Mouse (Mus musculus): Measurements from ENCODE around the gene Vps25. TPM values are rescaled to one million over a fixed set of nuclear protein-coding genes. Genes with fewer than 3 reads are reported as not detected.

The Vps25 gene
- total and polyA plus RNA-seq, 3 experiments = 75.5 to 107 TPM; not detected in 1

DNA sequence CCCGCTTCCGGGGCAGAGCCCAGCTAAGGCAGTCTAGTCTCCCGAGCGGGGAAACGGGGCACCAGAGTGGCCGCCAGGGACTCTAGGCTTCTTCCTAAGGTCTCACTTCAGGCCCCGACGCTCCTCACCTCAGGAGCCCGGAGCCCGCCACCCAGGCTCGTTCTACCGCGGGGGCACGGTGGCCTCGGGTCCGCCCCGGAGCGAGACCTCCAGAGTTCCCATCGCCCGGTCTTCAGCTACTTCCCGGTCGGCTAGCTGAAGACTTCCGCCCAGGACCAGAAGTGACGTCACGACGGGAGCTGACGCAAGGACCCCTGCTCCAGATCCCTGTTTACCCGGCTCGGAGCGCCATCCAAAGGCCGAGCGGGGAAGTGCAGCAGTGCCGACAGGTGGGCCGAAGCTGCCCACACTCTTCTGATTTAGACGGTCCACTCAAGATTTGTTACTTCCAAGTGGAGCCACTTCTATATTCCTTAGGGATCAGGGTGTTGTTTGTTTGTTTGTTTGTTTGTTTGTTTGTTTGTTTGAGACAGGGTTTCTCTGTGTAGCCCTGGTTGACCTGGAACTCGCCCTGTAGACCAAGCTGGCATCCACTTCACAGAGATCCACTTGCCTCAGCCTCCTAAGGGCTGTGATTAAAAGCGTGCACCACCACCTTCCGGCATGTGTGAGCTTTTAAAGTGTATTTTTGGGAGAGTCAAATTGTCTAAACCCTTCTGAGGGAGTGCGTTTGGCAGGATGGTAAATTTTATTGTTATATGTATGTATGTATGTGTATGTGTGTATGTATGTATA is 48.7 kb downstream of the Vps25 start, which contains the start of gene Becn1:
TSS of gene Becn1 (minus strand) at position 283 of the 795 bp plus-strand sequence.
- Histone ChIP-seq H3K4me1 (ENCODE audit: control insufficient read depth in 1 of 2, insufficient read depth in 2 of 2, low read length in 2 of 2) (peaks cover 5 to 17% of the 10 kb centered on the region in 2 experiments), H3K27me3 (ENCODE audit: control insufficient read depth in 1 of 2, insufficient read depth in 2 of 2, low read length in 2 of 2) (no peaks in the 10 kb centered on the region), H3K9me3 (replicated peaks; ENCODE audit: insufficient read depth, low read length) (no peaks in the 10 kb centered on the region), H3K9ac (ENCODE audit: control insufficient read depth, low read depth, low read length, poor library complexity, severe bottlenecking) (peak within 1 kb of the TSS; percentile 84), H3K36me3 (ENCODE audit: control insufficient read depth in 1 of 2, insufficient read depth in 2 of 2, low read length in 2 of 2) (peaks cover 5 to 15% of the 10 kb centered on the region in 2 experiments), H3K79me2 (ENCODE audit: control insufficient read depth, insufficient read depth, low read length, poor library complexity) (peaks cover 29% of the 10 kb centered on the region), H3K27ac (ENCODE audit: control insufficient read depth, low read depth, low read length) (0 out of 2 replicates have a peak within 1 kb of the TSS, but pooled peaks have one; percentile 11), H3K4me3 (ENCODE audit: control insufficient read depth in 1 of 2, insufficient read depth in 1 of 2, low read depth in 2 of 2, low read length in 2 of 2) (peak within 1 kb of the TSS; percentile 80)
- peak; percentile 98 for DNase-seq (ENCODE audit: low read depth, low spot score)
- TF ChIP-seq ZMIZ1 (IDR thresholded peaks at IDR 0.05; ENCODE audit: low read depth, low read length) (peak; percentile 92), MYC (IDR thresholded peaks at IDR 0.05; ENCODE audit: low read depth, low read length) (no peak), UBTF (IDR thresholded peaks at IDR 0.05; ENCODE audit: borderline replicate concordance, insufficient read depth, low read depth, low read length) (no peak), RAD21 (IDR thresholded peaks at IDR 0.05; ENCODE audit: low read depth, low read length) (peak; percentile 85), ZNF384 (IDR thresholded peaks at IDR 0.05; ENCODE audit: low read depth, low read length) (peak; percentile 35; the same call in 1 of the 2 replicates), GABPA (IDR thresholded peaks at IDR 0.05; ENCODE audit: low read depth, low read length) (peak; percentile 63; the same call in 1 of the 2 replicates), CHD1 (IDR thresholded peaks at IDR 0.05; ENCODE audit: low read depth, low read length) (no peak), ZC3H11A (IDR thresholded peaks at IDR 0.05; ENCODE audit: low read depth, low read length) (peak; percentile 53), MAFK (IDR thresholded peaks at IDR 0.05; ENCODE audit: borderline replicate concordance, low read depth, low read length) (no peak), E2F4 (IDR thresholded peaks at IDR 0.05; ENCODE audit: borderline replicate concordance, low read depth, low read length) (no peak), POLR2AphosphoS5 (IDR thresholded peaks at IDR 0.05; ENCODE audit: borderline replicate concordance, low read depth, low read length) (no peak), MXI1 (IDR thresholded peaks at IDR 0.05; ENCODE audit: low read depth, low read length) (peak; percentile 82), MAZ (IDR thresholded peaks at IDR 0.05; ENCODE audit: low read depth, low read length) (peak; percentile 71; the same call in 1 of the 2 replicates), SIN3A (IDR thresholded peaks at IDR 0.05; ENCODE audit: low read length) (peak; percentile 93), ELF1 (IDR thresholded peaks at IDR 0.05; ENCODE audit: low read depth, low read length) (peak; percentile 98), EP300 (IDR thresholded peaks at IDR 0.05; ENCODE audit: low read depth in 1 of 2, low read length in 2 of 2) (no peak; a peak in 2 of 4 replicates), TAL1 (IDR thresholded peaks at IDR 0.05; ENCODE audit: low read length) (no peak), JUND (IDR thresholded peaks at IDR 0.05; ENCODE audit: low read depth, low read length) (0 out of 2 replicates have a peak, but pooled peaks have one; percentile 70), MAX (IDR thresholded peaks at IDR 0.05; ENCODE audit: low read length) (peak; percentile 46; the same call in 1 of the 2 replicates), GATA1 (IDR thresholded peaks at IDR 0.05; ENCODE audit: low read depth, low read length) (no peak), USF2 (IDR thresholded peaks at IDR 0.05; ENCODE audit: borderline replicate concordance in 1 of 2, insufficient read depth in 1 of 2, low read depth in 1 of 2, low read length in 2 of 2) (no peak), KAT2A (conservative IDR thresholded peaks at IDR 0.05; ENCODE audit: low read depth, low read length) (no peak; the same call in 1 of the 2 replicates), BHLHE40 (IDR thresholded peaks at IDR 0.05; ENCODE audit: borderline replicate concordance, low read depth, low read length) (0 out of 2 replicates have a peak, but pooled peaks have one; percentile 5), MYB (IDR thresholded peaks at IDR 0.05; ENCODE audit: low read depth, low read length) (no peak), RCOR1 (IDR thresholded peaks at IDR 0.05; ENCODE audit: low read depth, low read length) (no peak), NELFE (IDR thresholded peaks at IDR 0.05; ENCODE audit: low read depth, low read length) (peak; percentile 96), TCF12 (IDR thresholded peaks at IDR 0.05; ENCODE audit: low read depth, low read length) (peak; percentile 71), HCFC1 (IDR thresholded peaks at IDR 0.05; ENCODE audit: low read depth, low read length) (peak; percentile 90), POLR2AphosphoS2 (IDR thresholded peaks at IDR 0.05; ENCODE audit: low read length) (peak; percentile 94), CHD2 (IDR thresholded peaks at IDR 0.05; ENCODE audit: low read length) (no peak), SMC3 (IDR thresholded peaks at IDR 0.05; ENCODE audit: low read depth, low read length) (peak; percentile 70), ZKSCAN1 (IDR thresholded peaks at IDR 0.05; ENCODE audit: low read depth, low read length) (no peak), TBP (IDR thresholded peaks at IDR 0.05; ENCODE audit: low read depth, low read length) (peak; percentile 76), USF1 (IDR thresholded peaks at IDR 0.05; ENCODE audit: low read depth, low read length) (peak; percentile 27; the same call in 1 of the 2 replicates), ETS1 (IDR thresholded peaks at IDR 0.05; ENCODE audit: low read depth, low read length) (peak; percentile 66; the same call in 1 of the 2 replicates), CTCF (IDR thresholded peaks at IDR 0.05 in 2 of 3, conservative IDR thresholded peaks at IDR 0.05 in 1 of 3; ENCODE audit: control insufficient read depth in 1 of 3, insufficient read depth in 1 of 3, low read depth in 2 of 3, low read length in 3 of 3, poor library complexity in 1 of 3, severe bottlenecking in 1 of 3) (peak; percentile 90 to 97 (median 97))

Measured in MEL (cell line).